Mouse (Mus musculus) forebrain, embryonic 12.5 days (tissue): ENCODE results near the gene T. TPM values are rescaled to one million over a fixed set of nuclear protein-coding genes. Genes with fewer than 3 reads are reported as not detected.

Experiments used
- ATAC-seq: fragments of 200-750 bp; cut with Nextera tagmentation; 2 replicates; pipeline ENCODE4 v1.8.0; 2017; ENCODE audit warnings: moderate TSS enrichment; ENCODE audit not compliant: low FRiP score
- H3K27ac ChIP-seq: fragments of 300-500 bp; sonication (generic); 2 replicates; pipeline ENCODE4 v1.5.1; 2016; ENCODE audit warnings: mild to moderate bottlenecking
- H3K27me3 ChIP-seq: fragments of 300-500 bp; sonication (generic); 2 replicates; pipeline ENCODE4 v1.6.1; 2016; ENCODE audit warnings: mild to moderate bottlenecking
- H3K36me3 ChIP-seq: fragments of 300-500 bp; sonication (generic); replicated peaks from 2 replicates; pipeline ENCODE4 v1.6.1; 2016; ENCODE audit warnings: mild to moderate bottlenecking
- H3K4me1 ChIP-seq: fragments of 300-500 bp; sonication (generic); 2 replicates; pipeline ENCODE4 v1.6.1; 2016
- H3K4me2 ChIP-seq: fragments of 300-500 bp; sonication (generic); 2 replicates; pipeline ENCODE4 v1.6.1; 2016; ENCODE audit warnings: mild to moderate bottlenecking, moderate library complexity
- H3K4me3 ChIP-seq: fragments of 300-500 bp; sonication (generic); replicated peaks from 2 replicates; pipeline ENCODE4 v1.5.1; 2016; ENCODE audit warnings: mild to moderate bottlenecking
- H3K9ac ChIP-seq: fragments of 300-500 bp; sonication (generic); 2 replicates; pipeline ENCODE4 v1.6.1; 2016; ENCODE audit warnings: mild to moderate bottlenecking
- H3K9me3 ChIP-seq: fragments of 300-500 bp; sonication (generic); 2 replicates; pipeline ENCODE4 v1.6.1; 2016
- WGBS: fragments of 180-500 bp; shearing (Covaris S2); methylation state at CpG from one replicate; pipeline ENCODE4 v1.1.7; 2016; 5-methylcytosine and 5-hydroxymethylcytosine counted together
- polyA plus RNA-seq: library from polyadenylated mRNA; unstranded; fragments of >200 nt; fragmentation: Nextera tagmentation; extraction: Ambion mirVana; gene quantifications from 2 replicates; pipeline ENCODE4 v1.2.1, GENCODE M21; 2016

The T gene
- polyA plus RNA-seq, 1 experiment from 2014 or later: 1.2 TPM

DNA sequence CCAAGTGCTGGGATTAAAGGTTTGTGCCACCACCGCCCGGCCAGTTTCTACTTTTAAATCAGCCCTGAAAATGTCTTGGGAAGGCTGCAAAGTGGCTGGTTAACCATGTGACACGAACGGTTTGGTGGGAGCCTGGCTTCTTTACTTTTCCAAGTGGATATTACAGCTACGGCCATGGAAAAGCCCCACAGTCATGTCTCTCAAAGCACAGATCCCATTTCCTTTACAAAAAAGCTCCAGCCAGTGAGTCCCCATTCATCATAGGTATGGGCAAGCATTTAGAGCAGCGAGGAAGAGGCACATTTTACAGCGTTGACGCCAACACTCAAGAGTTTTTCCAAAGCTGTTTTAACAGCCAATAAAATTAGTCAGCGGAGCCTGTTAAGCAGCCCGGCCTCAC, 47.6 kb downstream of the T start:
- no peaks in the 10 kb centered on the region for H3K27me3 ChIP-seq
- no peak overlapping the region for H3K27ac ChIP-seq
- H3K9ac ChIP-seq: no peak overlapping the region
- no peaks in the 10 kb centered on the region for H3K9me3 ChIP-seq
- no peak overlapping the region for H3K4me2 ChIP-seq
- WGBS: 88% methylated on average over 10 of the region's 10 CpGs
- no peak for ATAC-seq
- no peaks in the 10 kb centered on the region for H3K36me3 ChIP-seq
- no peak overlapping the region for H3K4me3 ChIP-seq
- H3K4me1 ChIP-seq: no peaks in the 10 kb centered on the region

DNA sequence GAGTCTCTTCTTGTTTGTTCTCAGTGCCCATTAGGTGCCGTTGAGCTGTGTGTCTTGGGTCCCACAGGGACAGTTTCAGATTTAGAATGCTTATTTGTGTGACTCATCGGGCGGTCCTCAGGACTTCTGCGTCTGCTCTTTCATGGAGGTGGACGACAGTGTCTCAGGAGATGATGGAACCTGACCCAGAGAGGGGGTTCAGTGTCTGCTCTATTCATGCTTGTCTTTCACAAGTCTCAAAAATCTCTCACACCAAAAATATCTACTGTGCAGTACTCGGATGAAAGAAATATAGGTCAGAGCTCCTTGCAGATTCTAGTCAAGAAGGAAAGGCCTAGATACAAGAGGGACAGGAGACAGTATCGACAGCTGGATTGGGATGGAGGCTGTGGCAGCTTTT, 48.7 kb downstream of the T start:
- Histone ChIP-seq H3K36me3 (no peaks in the 10 kb centered on the region), H3K9ac (no peak overlapping the region), H3K9me3 (no peaks in the 10 kb centered on the region), H3K4me2 (no peak overlapping the region), H3K27ac (no peak overlapping the region), H3K4me3 (no peak overlapping the region), H3K4me1 (no peaks in the 10 kb centered on the region), H3K27me3 (no peaks in the 10 kb centered on the region)
- ATAC-seq: no peak
- 91% methylated on average over 7 of the region's 7 CpGs for WGBS

DNA sequence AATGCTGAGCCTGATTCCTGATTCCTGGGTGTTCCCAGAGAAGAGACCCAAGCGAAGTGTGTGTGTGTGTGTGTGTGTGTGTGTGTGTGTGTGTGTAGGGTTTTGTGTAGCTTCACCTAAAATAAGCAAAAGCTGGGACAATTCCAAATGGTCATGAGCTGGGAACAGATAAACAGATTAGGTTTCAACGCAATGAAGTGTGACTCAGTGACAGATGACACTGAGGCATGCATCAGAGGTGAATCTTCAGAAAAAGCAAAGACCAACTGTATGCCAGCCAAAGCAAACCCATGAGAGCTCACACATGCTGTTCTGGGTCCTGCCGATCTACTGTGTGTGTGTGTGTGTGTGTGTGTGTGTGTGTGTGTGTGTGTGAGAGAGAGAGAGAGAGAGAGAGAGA, 50.0 kb downstream of the T start:
- no peaks in the 10 kb centered on the region for H3K27me3 ChIP-seq
- H3K4me2 ChIP-seq: no peak overlapping the region
- H3K9ac ChIP-seq: no peak overlapping the region
- no peaks in the 10 kb centered on the region for H3K4me1 ChIP-seq
- H3K4me3 ChIP-seq: no peak overlapping the region
- WGBS: 77% methylated on average over 3 of the region's 3 CpGs
- no peaks in the 10 kb centered on the region for H3K36me3 ChIP-seq
- H3K27ac ChIP-seq: no peak overlapping the region
- ATAC-seq: no peak
- no peaks in the 10 kb centered on the region for H3K9me3 ChIP-seq

DNA sequence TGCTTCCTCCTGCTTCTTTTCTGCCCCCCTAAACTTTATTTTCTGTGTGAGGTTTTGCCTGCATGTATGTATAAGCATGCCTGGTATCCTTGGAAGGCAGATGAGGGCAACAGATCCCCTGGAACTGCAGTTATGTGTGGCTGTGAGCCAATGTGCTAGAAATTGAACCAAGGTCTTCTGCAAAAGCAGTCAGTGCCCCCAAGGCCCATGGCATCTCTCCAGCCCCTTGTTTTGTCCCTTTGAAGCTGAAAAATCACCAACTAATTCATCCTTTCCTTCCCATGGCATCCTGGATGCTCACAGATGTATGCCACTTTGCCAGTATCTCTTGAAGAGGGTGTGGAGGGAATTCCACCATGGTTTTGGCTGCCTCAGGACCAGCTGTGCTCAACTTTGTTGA, 50.9 kb downstream of the T start:
- no peak overlapping the region for H3K9ac ChIP-seq
- no peaks in the 10 kb centered on the region for H3K4me1 ChIP-seq
- no peak overlapping the region for H3K4me3 ChIP-seq
- H3K27me3 ChIP-seq: no peaks in the 10 kb centered on the region
- no peaks in the 10 kb centered on the region for H3K9me3 ChIP-seq
- H3K36me3 ChIP-seq: no peaks in the 10 kb centered on the region
- ATAC-seq: no peak
- H3K4me2 ChIP-seq: no peak overlapping the region
- no peak overlapping the region for H3K27ac ChIP-seq

DNA sequence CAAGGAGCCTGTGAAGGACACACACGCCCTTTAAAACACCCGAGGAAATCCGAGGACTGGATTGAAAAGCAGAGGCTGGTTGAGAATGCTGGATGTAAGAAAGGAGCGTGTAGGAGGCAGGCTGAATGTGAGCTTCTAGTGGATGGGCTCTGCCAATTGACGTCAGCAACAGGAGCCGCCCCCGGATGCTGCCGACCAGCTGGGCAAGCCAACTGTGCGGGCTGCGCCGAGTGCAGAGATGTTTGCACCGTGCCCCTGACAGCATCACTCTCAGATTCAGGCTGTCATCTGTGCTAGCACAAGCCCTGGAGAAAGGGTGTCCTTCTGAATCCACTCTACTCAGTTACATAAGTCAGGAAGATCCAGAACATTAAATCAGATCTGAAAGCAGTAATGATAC, 53.6 kb downstream of the T start:
- H3K9me3 ChIP-seq: no peaks in the 10 kb centered on the region
- no peak overlapping the region for H3K4me3 ChIP-seq
- no peak for ATAC-seq
- no peaks in the 10 kb centered on the region for H3K4me1 ChIP-seq
- H3K9ac ChIP-seq: no peak overlapping the region
- 62% methylated on average over 12 of the region's 12 CpGs for WGBS
- H3K27ac ChIP-seq: no peak overlapping the region
- H3K4me2 ChIP-seq: no peak overlapping the region
- no peaks in the 10 kb centered on the region for H3K36me3 ChIP-seq
- H3K27me3 ChIP-seq: no peaks in the 10 kb centered on the region

DNA sequence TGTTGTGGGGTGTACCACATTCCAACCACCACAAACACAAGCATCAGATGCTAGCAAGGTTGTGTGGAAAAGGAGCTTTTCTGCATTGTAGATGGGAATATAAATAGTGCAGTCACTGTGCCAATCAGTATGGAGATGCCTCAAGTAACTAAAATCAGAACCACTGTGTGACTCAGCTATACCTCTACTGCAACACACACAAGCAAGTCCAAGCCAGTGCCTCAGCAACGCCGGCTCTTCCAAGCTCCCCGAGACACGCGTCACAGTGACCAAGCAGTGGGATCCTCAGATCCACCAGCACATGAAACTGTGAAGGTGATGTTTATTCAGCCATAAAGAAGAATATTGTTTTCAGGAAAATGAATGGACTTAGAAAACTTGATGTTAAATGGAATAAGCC, 56.7 kb downstream of the T start:
- Histone ChIP-seq H3K4me2 (no peak overlapping the region), H3K4me3 (no peak overlapping the region), H3K9ac (no peak overlapping the region), H3K9me3 (no peaks in the 10 kb centered on the region), H3K27me3 (no peaks in the 10 kb centered on the region), H3K4me1 (no peaks in the 10 kb centered on the region), H3K36me3 (no peaks in the 10 kb centered on the region), H3K27ac (no peak overlapping the region)
- no peak for ATAC-seq
- WGBS: 86% methylated on average over 5 of the region's 5 CpGs

Other genes starting within 250 kb of the T start
- gene Ccr6, start 198.4 kb upstream of the T start, polyA plus RNA-seq: not detected in 2 replicates
- gene Mpc1, start 151.5 kb upstream of the T start, polyA plus RNA-seq: 122 and 124 TPM in 2 replicates
- gene Sft2d1, start 123.3 kb upstream of the T start, polyA plus RNA-seq: 86.3 and 87.8 TPM in 2 replicates
- 3.7 and 4.1 TPM in 2 replicates for gene Prr18, start 97.0 kb upstream of the T start, polyA plus RNA-seq
- 0.44 and 0.55 TPM in 2 replicates for gene T2, start 78.4 kb upstream of the T start, polyA plus RNA-seq
- 9.0 and 10.7 TPM in 2 replicates for gene Pde10a, start 90.9 kb downstream of the T start, polyA plus RNA-seq
- not detected in 2 replicates for gene Gm17087, start 132.5 kb downstream of the T start, polyA plus RNA-seq